ENCODE assay signal across 27 mouse cellular contexts in genomic region chr14:46172181-46172874, GRCm38 (mm10).
A peak's percentile ranks its signal among the peaks of the same experiment; 100 is the strongest.
DNase-seq lines count a peak whose midpoint lies in the region; ATAC-seq lines count a peak whose summit lies in the region.
"Had no signal": no experiment of that assay in that cellular context is flagged by ENCODE, and none has a peak within 500 bp of the region (broad histone marks: within the 10 kb centered on the region; RNA-seq: fewer than 3 reads in every experiment).

No protein-coding gene starts in this region.

- no peak; the same call in 1 of the 2 replicates for ATAC-seq in limb, embryonic 13.5 days (ENCODE audit: low FRiP score, low read depth)
- ATAC-seq: intestine, postnatal 0 days; midbrain, embryonic 13.5 days had no signal

- no peak for DNase-seq in limb, embryonic 10.5 days (ENCODE audit: low spot score)
- peak; percentile 94 for DNase-seq in 3T3-L1 (ENCODE audit: low read depth, low spot score)
- DNase-seq in adipocyte (ENCODE audit: low spot score): peak; percentile 35
- DNase-seq in fibroblast of lung, adult 2 months (ENCODE audit: low read depth): peak; percentile 30
- no peak for DNase-seq in gastrocnemius, postnatal 14 days
- no peak for DNase-seq in adrenal gland, postnatal 10 days
- DNase-seq: adrenal gland, postnatal 25 days; cerebellum, adult 18-20 months; cerebellum, postnatal 10 days; heart, adult 2 months; heart, postnatal 10 days; kidney, postnatal 14 days; lung, postnatal 4 days; right cerebral cortex, adult 18-20 months; spleen, adult 18-20 months; thymus, adult 18-20 months; thymus, postnatal 36 days had no signal

- H3K4me1 ChIP-seq in limb, embryonic 13.5 days: peaks cover 26% of the 10 kb centered on the region
- peaks cover 6% of the 10 kb centered on the region; the same call in 1 of the 2 replicates for H3K4me1 ChIP-seq in limb, embryonic 10.5 days
- H3K4me1 ChIP-seq: forebrain, embryonic 13.5 days; heart, embryonic 13.5 days; midbrain, embryonic 13.5 days had no signal

- H3K27me3 ChIP-seq in limb, embryonic 13.5 days: no peaks in the 10 kb centered on the region
- H3K27me3 ChIP-seq in limb, embryonic 10.5 days (ENCODE audit: low read depth, poor library complexity, severe bottlenecking): 0 out of 2 replicates have a peak, but pooled peaks cover 3% of the 10 kb centered on the region
- H3K27me3 ChIP-seq: CH12.LX; forebrain, embryonic 13.5 days; heart, embryonic 13.5 days; megakaryocyte, embryonic 14.5 days; midbrain, embryonic 13.5 days had no signal

- 42% methylated on average over 9 of the region's 9 CpGs for WGBS in limb, embryonic 13.5 days
- WGBS in limb, embryonic 10.5 days: 70% methylated on average over 9 of the region's 9 CpGs

- peak overlapping the region; percentile 44; the same call in 1 of the 2 replicates for H3K27ac ChIP-seq in limb, embryonic 13.5 days
- no peak overlapping the region for H3K27ac ChIP-seq in limb, embryonic 10.5 days
- H3K27ac ChIP-seq: forebrain, embryonic 13.5 days; heart, adult 2 months; heart, embryonic 13.5 days; hindbrain, embryonic 14.5 days; midbrain, embryonic 13.5 days; stomach, postnatal 0 days had no signal

- H3K9ac ChIP-seq in limb, embryonic 13.5 days: no peak overlapping the region
- H3K9ac ChIP-seq: forebrain, embryonic 13.5 days; heart, embryonic 13.5 days; hindbrain, embryonic 14.5 days; midbrain, embryonic 13.5 days had no signal

- H3K9me3 ChIP-seq in limb, embryonic 13.5 days: no peaks in the 10 kb centered on the region
- H3K9me3 ChIP-seq in limb, embryonic 10.5 days (replicated peaks): no peaks in the 10 kb centered on the region
- H3K9me3 ChIP-seq: forebrain, embryonic 13.5 days; heart, embryonic 13.5 days; midbrain, embryonic 13.5 days had no signal

- intact Hi-C loops in gastrocnemius, postnatal 14 days (cut with DNase I; ENCODE audit: low total_unique reads): no loop called here

- H3K4me2 ChIP-seq in limb, embryonic 13.5 days (replicated peaks): no peak overlapping the region
- H3K4me2 ChIP-seq: forebrain, embryonic 13.5 days; heart, embryonic 13.5 days; hindbrain, embryonic 14.5 days; liver, embryonic 11.5 days; midbrain, embryonic 13.5 days had no signal

- no peak overlapping the region for H3K4me3 ChIP-seq in limb, embryonic 13.5 days
- H3K4me3 ChIP-seq in limb, embryonic 10.5 days: no peak overlapping the region
- H3K4me3 ChIP-seq: forebrain, embryonic 13.5 days; heart, adult 2 months; heart, embryonic 13.5 days; megakaryocyte, embryonic 14.5 days; midbrain, embryonic 13.5 days had no signal

- H3K36me3 ChIP-seq in limb, embryonic 13.5 days: no peaks in the 10 kb centered on the region
- H3K36me3 ChIP-seq in limb, embryonic 10.5 days: no peaks in the 10 kb centered on the region
- H3K36me3 ChIP-seq: heart, embryonic 13.5 days; midbrain, embryonic 13.5 days had no signal

Comparison
In these comparisons a context has a peak if more than half of its experiments do, and no peak if none do; other contexts are left out.
1. DNase-seq: peak in 3T3-L1 (single experiment), adipocyte (single experiment) and fibroblast of lung, adult 2 months (single experiment); none in limb, embryonic 10.5 days (single experiment), gastrocnemius, postnatal 14 days (single experiment) and adrenal gland, postnatal 10 days (single experiment).